Mouse (Mus musculus) liver, postnatal 0 days (tissue): Measurements from ENCODE around the gene Cse1l. TPM values are rescaled to one million over a fixed set of nuclear protein-coding genes. Genes with fewer than 3 reads are reported as not detected.

Source experiments
- ATAC-seq: fragments of 200-750 bp; cut with Nextera tagmentation; 2 replicates; pipeline ENCODE4 v1.8.0; 2017; ENCODE audit warnings: mild to moderate bottlenecking, moderate library complexity
- DNase-seq: peaks from one replicate; pipeline ENCODE4 v3.0.0-alpha.2; 2016
- H3K27ac ChIP-seq: fragments of 300-500 bp; sonication (generic); 2 replicates; pipeline ENCODE4 v1.5.1; 2014; ENCODE audit warnings: antibody characterized with exemption, moderate library complexity, mild to moderate bottlenecking, low read depth
- H3K27me3 ChIP-seq: fragments of 300-500 bp; sonication (generic); 2 replicates; pipeline ENCODE4 v1.6.1; 2014; ENCODE audit warnings: low read length, control low read depth, mixed read lengths; ENCODE audit not compliant: insufficient read depth
- H3K36me3 ChIP-seq: fragments of 300-500 bp; sonication (generic); replicated peaks from 2 replicates; pipeline ENCODE4 v1.6.1; 2014; ENCODE audit warnings: mild to moderate bottlenecking, control low read depth, low read length, moderate library complexity, mixed read lengths; ENCODE audit not compliant: insufficient read depth
- H3K4me1 ChIP-seq: fragments of 300-500 bp; sonication (generic); 2 replicates; pipeline ENCODE4 v1.6.1; 2014; ENCODE audit warnings: antibody characterized with exemption, mild to moderate bottlenecking, control low read depth; ENCODE audit not compliant: insufficient read depth
- H3K4me2 ChIP-seq: fragments of 300-500 bp; sonication (generic); 2 replicates; pipeline ENCODE4 v1.6.1; 2014; ENCODE audit warnings: low read depth, mild to moderate bottlenecking, low read length, moderate library complexity, mixed read lengths
- H3K4me3 ChIP-seq: fragments of 300-500 bp; sonication (generic); 2 replicates; pipeline ENCODE4 v1.5.1; 2014; ENCODE audit warnings: low read depth, low read length
- H3K9ac ChIP-seq: fragments of 300-500 bp; sonication (generic); replicated peaks from 2 replicates; pipeline ENCODE4 v1.6.1; 2014; ENCODE audit warnings: mild to moderate bottlenecking, moderate library complexity
- H3K9me3 ChIP-seq: fragments of 300-500 bp; sonication (generic); 2 replicates; pipeline ENCODE4 v1.6.1; 2016; ENCODE audit warnings: mild to moderate bottlenecking, control low read depth, low read length, mixed read lengths
- CTCF ChIP-seq: sonication (generic); IDR thresholded peaks from 2 replicates; pipeline ENCODE4 v1.5.1; 2016; ENCODE audit warnings: antibody characterized with exemption, low read depth
- EP300 ChIP-seq: IDR thresholded peaks from 2 replicates; pipeline ENCODE4 v1.6.1; 2016; ENCODE audit warnings: antibody characterized with exemption, low read depth, mild to moderate bottlenecking
- WGBS: fragments of 180-500 bp; shearing (Covaris S2); extraction: QIAGEN DNeasy Blood & Tissue Kit; methylation state at CpG from one replicate; pipeline ENCODE4 v1.1.7; 2014; ENCODE audit not compliant: insufficient replicate concordance; 5-methylcytosine and 5-hydroxymethylcytosine counted together
- polyA plus RNA-seq: library from polyadenylated mRNA; unstranded; fragments of >200 nt; fragmentation: Nextera tagmentation; extraction: Ambion mirVana; gene quantifications from 2 replicates; pipeline ENCODE4 v1.2.1, GENCODE M21; 2015

The Cse1l gene
- polyA plus RNA-seq, 1 experiment from 2014 or later = 23.3 TPM

- ATAC-seq (peak; percentile 35), DNase-seq (peak; percentile 46)
- no peaks in the 10 kb centered on the region for H3K9me3 ChIP-seq
- H3K4me3 ChIP-seq = peak overlapping the region; percentile 95
- under 1% methylated on average over 28 of the region's 28 CpGs for WGBS
- H3K27ac ChIP-seq = peak overlapping the region; percentile 100
- peaks cover 16% of the 10 kb centered on the region for H3K4me1 ChIP-seq
- peak overlapping the region; percentile 94 for H3K4me2 ChIP-seq
- H3K36me3 ChIP-seq = peaks cover 7% of the 10 kb centered on the region
- TF ChIP-seq EP300 = no peak
- no peak for TF ChIP-seq CTCF
- no peaks in the 10 kb centered on the region for H3K27me3 ChIP-seq
- peak overlapping the region; percentile 99 for H3K9ac ChIP-seq
Measured at GRCm38 (mm10) chr2:166906523-166907182, 813 bp downstream of the Cse1l start.

DNA sequence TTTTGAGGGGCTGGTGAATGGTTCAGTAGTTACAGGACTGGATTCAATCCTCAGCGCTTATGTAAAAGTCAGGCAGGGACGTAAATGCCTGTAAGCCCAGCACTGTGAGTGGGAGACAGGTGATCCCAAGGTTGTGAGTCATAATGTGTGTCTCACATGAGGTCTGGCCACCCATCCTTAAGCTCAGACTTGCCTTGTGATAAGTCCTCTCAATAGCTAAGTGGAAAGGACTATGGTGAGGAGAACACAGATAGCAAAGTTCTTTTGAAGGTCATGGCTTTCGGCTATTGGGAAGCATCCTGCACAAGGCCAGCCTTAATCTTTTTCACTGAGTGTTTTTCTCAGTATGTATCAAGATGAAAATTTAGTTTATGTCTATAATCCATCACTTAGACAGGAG is 3.9 kb downstream of the Cse1l start:
- no peak overlapping the region for H3K27ac ChIP-seq
- no peaks in the 10 kb centered on the region for H3K27me3 ChIP-seq
- DNase-seq (no peak), ATAC-seq (no peak)
- no peaks in the 10 kb centered on the region for H3K9me3 ChIP-seq
- peaks cover 19% of the 10 kb centered on the region for H3K4me1 ChIP-seq
- H3K36me3 ChIP-seq = peaks cover 7% of the 10 kb centered on the region
- H3K4me2 ChIP-seq = no peak overlapping the region
- H3K4me3 ChIP-seq = no peak overlapping the region
- H3K9ac ChIP-seq = no peak overlapping the region
- 88% methylated on average over 3 of the region's 3 CpGs for WGBS
- TF ChIP-seq EP300 (no peak), CTCF (no peak)

DNA sequence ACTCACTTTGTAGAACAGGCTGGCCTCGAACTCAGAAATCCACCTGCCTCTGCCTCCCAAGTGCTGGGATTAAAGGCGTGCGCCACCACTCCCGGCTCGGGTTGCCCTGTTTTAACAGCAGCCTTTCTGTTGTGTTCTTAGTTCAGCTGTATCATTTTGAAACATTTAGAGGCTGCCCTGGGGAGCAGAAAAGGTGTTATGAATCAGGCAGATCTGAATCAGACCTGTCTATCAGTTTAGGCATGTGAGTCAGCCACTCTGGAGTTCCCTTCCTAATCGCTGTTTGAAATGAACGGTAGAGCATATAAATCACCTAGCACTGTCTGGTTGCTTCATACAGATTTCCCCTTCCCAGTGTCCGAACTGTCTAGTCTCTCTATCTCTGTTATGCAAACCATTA is 4.7 kb downstream of the Cse1l start:
- 76% methylated on average over 8 of the region's 8 CpGs for WGBS
- H3K9me3 ChIP-seq = no peaks in the 10 kb centered on the region

GRCm38 (mm10) chr2:166923971-166924370 is 18.1 kb downstream of the Cse1l start:
- Histone ChIP-seq H3K36me3 (peaks cover 62% of the 10 kb centered on the region), H3K27me3 (no peaks in the 10 kb centered on the region), H3K4me3 (no peak overlapping the region), H3K9ac (no peak overlapping the region), H3K9me3 (no peaks in the 10 kb centered on the region), H3K4me1 (no peaks in the 10 kb centered on the region), H3K27ac (no peak overlapping the region), H3K4me2 (no peak overlapping the region)
- ATAC-seq (no peak), DNase-seq (no peak)
- 75% methylated on average over 2 of the region's 2 CpGs for WGBS
- TF ChIP-seq CTCF (no peak), EP300 (no peak)

More for the DNA sequence above, 4.7 kb downstream of the Cse1l start:
- Histone ChIP-seq H3K36me3 (peaks cover 7% of the 10 kb centered on the region), H3K4me1 (peaks cover 15% of the 10 kb centered on the region), H3K27me3 (no peaks in the 10 kb centered on the region), H3K9ac (no peak overlapping the region), H3K4me2 (no peak overlapping the region), H3K4me3 (no peak overlapping the region), H3K27ac (no peak overlapping the region)
- no peak for TF ChIP-seq EP300
- TF ChIP-seq CTCF = no peak
- ATAC-seq = no peak
- no peak for DNase-seq

- H3K27me3 ChIP-seq = no peaks in the 10 kb centered on the region
- H3K4me1 ChIP-seq = no peaks in the 10 kb centered on the region
- ATAC-seq = no peak
- no peak overlapping the region for H3K4me3 ChIP-seq
- DNase-seq = no peak
- WGBS = 94% methylated on average over 6 of the region's 6 CpGs
- H3K36me3 ChIP-seq = peaks cover 80% of the 10 kb centered on the region
- H3K27ac ChIP-seq = no peak overlapping the region
- no peak overlapping the region for H3K4me2 ChIP-seq
- no peaks in the 10 kb centered on the region for H3K9me3 ChIP-seq
- H3K9ac ChIP-seq = no peak overlapping the region
- no peak for TF ChIP-seq EP300
- no peak for TF ChIP-seq CTCF
Measured at GRCm38 (mm10) chr2:166933943-166934342, 28.1 kb downstream of the Cse1l start.

- 89% methylated on average over 5 of the region's 5 CpGs for WGBS
- Histone ChIP-seq H3K27ac (no peak overlapping the region), H3K9me3 (no peaks in the 10 kb centered on the region), H3K9ac (no peak overlapping the region), H3K36me3 (peaks cover 81% of the 10 kb centered on the region), H3K4me1 (no peaks in the 10 kb centered on the region), H3K4me3 (no peak overlapping the region), H3K4me2 (no peak overlapping the region), H3K27me3 (no peaks in the 10 kb centered on the region)
- DNase-seq (no peak), ATAC-seq (no peak)
- TF ChIP-seq CTCF = no peak
- TF ChIP-seq EP300 = no peak
Measured at GRCm38 (mm10) chr2:166934416-166934815, 28.6 kb downstream of the Cse1l start.
